Mouse (Mus musculus) MEL (cell line): Measurements from ENCODE around the gene Plekhg4.

Source experiments
- BHLHE40 ChIP-seq: IDR thresholded peaks from 2 replicates; pipeline ENCODE4 v1.6.1; 2012; ENCODE audit warnings: low read depth, mild to moderate bottlenecking, inconsistent platforms, low read length, improper control_type of control experiment, borderline replicate concordance
- CTCF ChIP-seq, 3 experiments: IDR thresholded peaks in 2 of 3; conservative IDR thresholded peaks in 1 of 3; 2 replicates each; pipeline ENCODE4 v1.5.1; 2011 to 2012; ENCODE audit warnings: low read length in 3 of 3, low read depth in 2 of 3, mild to moderate bottlenecking in 2 of 3, improper control_type of control experiment in 1 of 3, inconsistent platforms in 1 of 3, mixed read lengths in 1 of 3, moderate library complexity in 1 of 3; ENCODE audit not compliant: control insufficient read depth in 1 of 3, insufficient read depth in 1 of 3, poor library complexity in 1 of 3, severe bottlenecking in 1 of 3
- GATA1 ChIP-seq: IDR thresholded peaks from 2 replicates; pipeline ENCODE4 v1.6.1; 2011; ENCODE audit warnings: low read depth, low read length, improper control_type of control experiment
- HCFC1 ChIP-seq: IDR thresholded peaks from 2 replicates; pipeline ENCODE4 v1.6.1; 2012; ENCODE audit warnings: low read depth, mild to moderate bottlenecking, inconsistent platforms, low read length, improper control_type of control experiment, moderate library complexity
- MAX ChIP-seq: IDR thresholded peaks from 2 replicates; pipeline ENCODE4 v1.6.1; 2011; ENCODE audit warnings: low read length, improper control_type of control experiment
- MYB ChIP-seq: IDR thresholded peaks from 2 replicates; pipeline ENCODE4 v1.6.1; 2011; ENCODE audit warnings: mild to moderate bottlenecking, low read depth, low read length, improper control_type of control experiment
- NELFE ChIP-seq: IDR thresholded peaks from 2 replicates; pipeline ENCODE4 v1.6.1; 2011; ENCODE audit warnings: low read depth, low read length, improper control_type of control experiment
- POLR2A ChIP-seq, 2 experiments: IDR thresholded peaks; 2 replicates each; pipeline ENCODE4 v1.6.1; 2011 to 2012; ENCODE audit warnings: low read length in 2 of 2, mild to moderate bottlenecking in 2 of 2, control low read depth in 1 of 2, improper control_type of control experiment in 1 of 2, low read depth in 1 of 2, moderate library complexity in 1 of 2; ENCODE audit not compliant: control insufficient read depth in 1 of 2, insufficient read depth in 1 of 2, poor library complexity in 1 of 2
- RAD21 ChIP-seq: IDR thresholded peaks from 2 replicates; pipeline ENCODE4 v1.6.1; 2011; ENCODE audit warnings: mild to moderate bottlenecking, low read depth, low read length, improper control_type of control experiment
- USF1 ChIP-seq: IDR thresholded peaks from 2 replicates; pipeline ENCODE4 v1.6.1; 2014; ENCODE audit warnings: low read depth, mild to moderate bottlenecking, inconsistent platforms, low read length, improper control_type of control experiment, moderate library complexity
- ZC3H11A ChIP-seq: IDR thresholded peaks from 2 replicates; pipeline ENCODE4 v1.6.1; 2012; ENCODE audit warnings: low read depth, mild to moderate bottlenecking, inconsistent platforms, low read length, improper control_type of control experiment

DNA sequence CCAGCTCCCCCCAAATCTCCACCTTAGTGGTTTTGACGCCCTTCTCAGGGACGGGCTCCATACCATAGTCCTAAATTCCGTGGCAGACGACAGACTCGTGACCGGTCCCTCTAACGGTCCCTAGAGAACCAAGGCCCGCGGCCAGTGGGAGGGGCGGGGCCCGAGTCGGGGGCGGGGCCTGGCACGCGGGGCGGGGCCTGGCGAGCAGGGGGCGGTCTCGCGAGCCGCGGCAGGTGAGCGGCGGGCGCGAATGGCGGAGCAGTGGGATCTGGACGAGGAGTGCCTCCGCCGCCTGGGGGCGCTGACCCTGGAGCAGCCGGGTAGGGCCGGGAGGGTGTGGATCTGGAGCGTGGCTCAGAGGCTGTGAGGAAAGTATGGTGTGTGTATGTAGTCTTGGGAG is 40.3 kb downstream of the Plekhg4 start, which contains the start of the genes Kctd19 and Lrrc36:
- TF ChIP-seq MYB, result no peak
- TF ChIP-seq BHLHE40, result no peak
- TF ChIP-seq USF1, result no peak
- no peak for TF ChIP-seq NELFE
- no peak for TF ChIP-seq GATA1
- TF ChIP-seq CTCF (IDR thresholded peaks at IDR 0.05 in 2 of 3, conservative IDR thresholded peaks at IDR 0.05 in 1 of 3; ENCODE audit: control insufficient read depth in 1 of 3, insufficient read depth in 1 of 3, low read depth in 2 of 3, low read length in 3 of 3, poor library complexity in 1 of 3, severe bottlenecking in 1 of 3), result no peak
- TF ChIP-seq RAD21, result no peak
- no peak for TF ChIP-seq ZC3H11A
- no peak for TF ChIP-seq POLR2A (IDR thresholded peaks at IDR 0.05; ENCODE audit: control insufficient read depth in 1 of 2, insufficient read depth in 1 of 2, low read depth in 1 of 2, low read length in 2 of 2, poor library complexity in 1 of 2)
- TF ChIP-seq MAX, result no peak
- no peak for TF ChIP-seq HCFC1
